ENCODE assay signal across 23 mouse cellular contexts in genomic region chr9:44106182-44106581, GRCm38 (mm10). TPM values are rescaled to one million over a fixed set of nuclear protein-coding genes. Genes with fewer than 3 reads are reported as not detected.
DNase-seq lines count a peak whose midpoint lies in the region; ATAC-seq and TF ChIP-seq lines count a peak whose summit lies in the region.
"Had no signal": no experiment of that assay in that cellular context is flagged by ENCODE, and none has a peak within 500 bp of the region (broad histone marks: within the 10 kb centered on the region; RNA-seq: fewer than 3 reads in every experiment).

No protein-coding gene starts in this region.

- no peak for TF ChIP-seq CTCF in heart, adult 2 months (IDR thresholded peaks at IDR 0.05)
- no peak for TF ChIP-seq CTCF in stomach, postnatal 0 days (IDR thresholded peaks at IDR 0.05; ENCODE audit: low read depth)

- peak in 1 of 2 experiments; percentile 18 for DNase-seq in heart, adult 2 months
- DNase-seq in neural tube, embryonic 10.5 days (ENCODE audit: extremely low spot score, low spot score) = no peak
- no peak for DNase-seq in stomach, postnatal 0 days (ENCODE audit: low spot score)
- no peak for DNase-seq in B cell, adult 2 months
- DNase-seq: adrenal gland, adult 2 months; cerebellum, adult 9-11 months; gastrocnemius, postnatal 25 days; heart, postnatal 4 days; kidney, adult 18-20 months; kidney, postnatal 10 days; left cerebral cortex, postnatal 4 days; liver; liver, postnatal 0 days; spleen, adult 18-20 months; thymus, adult 18-20 months had no signal

- no peak overlapping the region for H3K9ac ChIP-seq in heart, adult 2 months (ENCODE audit: low read depth, low read length)
- H3K9ac ChIP-seq in heart, embryonic 12.5 days = no peak overlapping the region
- H3K9ac ChIP-seq in intestine, embryonic 15.5 days = no peak overlapping the region
- no peak overlapping the region for H3K9ac ChIP-seq in intestine, embryonic 16.5 days (ENCODE audit: low read depth, low read length)
- H3K9ac ChIP-seq in neural tube, embryonic 13.5 days = 0 out of 2 replicates have a peak overlapping the region, but pooled peaks have one; percentile 60
- H3K9ac ChIP-seq in stomach, postnatal 0 days (ENCODE audit: low read length) = no peak overlapping the region
- H3K9ac ChIP-seq: liver, postnatal 0 days had no signal

- H3K4me3 ChIP-seq in heart, adult 2 months = no peak overlapping the region
- H3K4me3 ChIP-seq in heart, embryonic 12.5 days = no peak overlapping the region
- no peak overlapping the region for H3K4me3 ChIP-seq in intestine, embryonic 15.5 days (replicated peaks)
- no peak overlapping the region for H3K4me3 ChIP-seq in intestine, embryonic 16.5 days (ENCODE audit: low read length)
- H3K4me3 ChIP-seq in neural tube, embryonic 13.5 days = no peak overlapping the region
- no peak overlapping the region for H3K4me3 ChIP-seq in stomach, postnatal 0 days (ENCODE audit: low read depth, low read length)
- H3K4me3 ChIP-seq: forebrain, embryonic 12.5 days; midbrain, embryonic 13.5 days had no signal

- no peak for TF ChIP-seq POLR2A in heart, adult 2 months (IDR thresholded peaks at IDR 0.05; ENCODE audit: insufficient read depth, low read depth, low read length)

- no peaks in the 10 kb centered on the region; the same call in 1 of the 2 replicates for H3K79me2 ChIP-seq in heart, adult 2 months (replicated peaks; ENCODE audit: control insufficient read depth, insufficient read depth, low read length)

- no peaks in the 10 kb centered on the region for H3K9me3 ChIP-seq in heart, embryonic 12.5 days (replicated peaks)
- no peaks in the 10 kb centered on the region for H3K9me3 ChIP-seq in intestine, embryonic 15.5 days
- H3K9me3 ChIP-seq in intestine, embryonic 16.5 days (ENCODE audit: control insufficient read depth, low read length) = no peaks in the 10 kb centered on the region
- no peaks in the 10 kb centered on the region for H3K9me3 ChIP-seq in neural tube, embryonic 13.5 days
- no peaks in the 10 kb centered on the region for H3K9me3 ChIP-seq in stomach, postnatal 0 days (ENCODE audit: control insufficient read depth, low read length)
- H3K9me3 ChIP-seq: forebrain, embryonic 12.5 days; midbrain, embryonic 13.5 days had no signal

- no peak overlapping the region for H3K4me2 ChIP-seq in heart, embryonic 12.5 days
- H3K4me2 ChIP-seq in intestine, embryonic 15.5 days (replicated peaks) = 0 out of 2 replicates have a peak overlapping the region, but pooled peaks have one; percentile 42
- no peak overlapping the region for H3K4me2 ChIP-seq in intestine, embryonic 16.5 days (ENCODE audit: low read depth, low read length)
- H3K4me2 ChIP-seq in neural tube, embryonic 13.5 days = no peak overlapping the region
- no peak overlapping the region for H3K4me2 ChIP-seq in stomach, postnatal 0 days (replicated peaks; ENCODE audit: low read depth)

- 88% methylated on average over 7 of the region's 7 CpGs for WGBS in heart, adult 2 months
- 93% methylated on average over 7 of the region's 7 CpGs for WGBS in heart, embryonic 12.5 days
- 90% methylated on average over 7 of the region's 7 CpGs for WGBS in intestine, embryonic 15.5 days
- 90% methylated on average over 7 of the region's 7 CpGs for WGBS in intestine, embryonic 16.5 days
- 95% methylated on average over 7 of the region's 7 CpGs for WGBS in neural tube, embryonic 13.5 days
- 88% methylated on average over 7 of the region's 7 CpGs for WGBS in stomach, postnatal 0 days

- intact Hi-C loops in heart, adult 2 months (cut with DNase I) = loop anchor here (5.0 kb wide), 1 partner anchor 34 kb away; no protein-coding TSS in a partner anchor

- no peaks in the 10 kb centered on the region for H3K27me3 ChIP-seq in heart, adult 2 months (ENCODE audit: control insufficient read depth, insufficient read depth, low read length)
- H3K27me3 ChIP-seq in heart, embryonic 12.5 days (replicated peaks) = no peaks in the 10 kb centered on the region
- no peaks in the 10 kb centered on the region for H3K27me3 ChIP-seq in intestine, embryonic 15.5 days (replicated peaks)
- no peaks in the 10 kb centered on the region for H3K27me3 ChIP-seq in intestine, embryonic 16.5 days (replicated peaks; ENCODE audit: control insufficient read depth, insufficient read depth, low read length)
- no peaks in the 10 kb centered on the region for H3K27me3 ChIP-seq in neural tube, embryonic 13.5 days
- no peaks in the 10 kb centered on the region for H3K27me3 ChIP-seq in stomach, postnatal 0 days (ENCODE audit: control insufficient read depth, insufficient read depth, low read length)
- H3K27me3 ChIP-seq: forebrain, embryonic 12.5 days; midbrain, embryonic 13.5 days had no signal

- TF ChIP-seq EP300 in heart, adult 2 months (IDR thresholded peaks at IDR 0.05; ENCODE audit: insufficient read depth, low read depth, low read length) = no peak
- TF ChIP-seq EP300 in stomach, postnatal 0 days (optimal IDR thresholded peaks at IDR 0.05) = no peak

- H3K27ac ChIP-seq in heart, adult 2 months = peak overlapping the region; percentile 72; the same call in 1 of the 2 replicates
- H3K27ac ChIP-seq in heart, embryonic 12.5 days (ENCODE audit: poor library complexity, severe bottlenecking) = no peak overlapping the region
- peak overlapping the region; percentile 75; the same call in 1 of the 2 replicates for H3K27ac ChIP-seq in intestine, embryonic 15.5 days
- no peak overlapping the region for H3K27ac ChIP-seq in intestine, embryonic 16.5 days (ENCODE audit: low read length)
- H3K27ac ChIP-seq in neural tube, embryonic 13.5 days (replicated peaks) = peak overlapping the region; percentile 72
- H3K27ac ChIP-seq in stomach, postnatal 0 days (replicated peaks) = 0 out of 2 replicates have a peak overlapping the region, but pooled peaks have one; percentile 53
- H3K27ac ChIP-seq: midbrain, embryonic 13.5 days had no signal

- peaks cover 7% of the 10 kb centered on the region; the same call in 1 of the 2 replicates for H3K4me1 ChIP-seq in heart, adult 2 months (ENCODE audit: control insufficient read depth, insufficient read depth, low read length)
- peaks cover 49% of the 10 kb centered on the region for H3K4me1 ChIP-seq in heart, embryonic 12.5 days (replicated peaks)
- H3K4me1 ChIP-seq in intestine, embryonic 15.5 days (replicated peaks) = peaks cover 43% of the 10 kb centered on the region
- peaks cover 38% of the 10 kb centered on the region for H3K4me1 ChIP-seq in intestine, embryonic 16.5 days (ENCODE audit: control insufficient read depth, insufficient read depth, low read length)
- peaks cover 52% of the 10 kb centered on the region for H3K4me1 ChIP-seq in neural tube, embryonic 13.5 days (replicated peaks)
- H3K4me1 ChIP-seq in stomach, postnatal 0 days (replicated peaks; ENCODE audit: control insufficient read depth, insufficient read depth) = peaks cover 14% of the 10 kb centered on the region

- no peak for ATAC-seq in heart, embryonic 12.5 days (ENCODE audit: insufficient number of reproducible peaks, low FRiP score)
- no peak for ATAC-seq in intestine, embryonic 15.5 days
- no peak for ATAC-seq in intestine, embryonic 16.5 days
- no peak for ATAC-seq in neural tube, embryonic 13.5 days (ENCODE audit: low read depth)
- ATAC-seq in stomach, postnatal 0 days (ENCODE audit: low FRiP score, low TSS enrichment) = no peak
- ATAC-seq: liver, postnatal 0 days had no signal

- peaks cover 3% of the 10 kb centered on the region; the same call in 1 of the 2 replicates for H3K36me3 ChIP-seq in heart, adult 2 months (ENCODE audit: control insufficient read depth, insufficient read depth, low read length)
- peaks cover 11% of the 10 kb centered on the region for H3K36me3 ChIP-seq in heart, embryonic 12.5 days
- peaks cover 4% of the 10 kb centered on the region; the same call in 1 of the 2 replicates for H3K36me3 ChIP-seq in intestine, embryonic 15.5 days
- H3K36me3 ChIP-seq in intestine, embryonic 16.5 days (ENCODE audit: control insufficient read depth, insufficient read depth, low read length) = peaks cover 3% of the 10 kb centered on the region; the same call in 1 of the 2 replicates
- peaks cover 8% of the 10 kb centered on the region; the same call in 1 of the 2 replicates for H3K36me3 ChIP-seq in neural tube, embryonic 13.5 days
- H3K36me3 ChIP-seq in stomach, postnatal 0 days (ENCODE audit: control insufficient read depth, insufficient read depth, low read length) = no peaks in the 10 kb centered on the region

RNA-seq across cellular contexts. Expression of gene C1qtnf5, which starts 0.9 kb away (rescaled TPM):
- total RNA-seq in heart, adult 2 months (2021) = 1 to 10 TPM; 4.8 to 7.6 TPM
- polyA plus RNA-seq in heart, adult 2 months (2012; rRNA removed) = 9.4 and 13.8 TPM in 2 replicates
- 0.67 and 1.1 TPM in 2 replicates for polyA plus RNA-seq in heart, embryonic 12.5 days (2016; fragmentation: Nextera tagmentation; extraction: Ambion mirVana)
- polyA plus RNA-seq in intestine, embryonic 15.5 days (2015; fragmentation: Nextera tagmentation; extraction: Ambion mirVana) = 3.1 and 3.5 TPM in 2 replicates
- 2.7 and 3.0 TPM in 2 replicates for polyA plus RNA-seq in intestine, embryonic 16.5 days (2015; fragmentation: Nextera tagmentation; extraction: Ambion mirVana)
- 3.1 and 3.6 TPM in 2 replicates for polyA plus RNA-seq in neural tube, embryonic 13.5 days (2015; fragmentation: Nextera tagmentation; extraction: Ambion mirVana)
- 5.3 and 6.5 TPM in 2 replicates for polyA plus RNA-seq in stomach, postnatal 0 days (2015; fragmentation: Nextera tagmentation; extraction: Ambion mirVana)

RNA-seq across cellular contexts. Expression of gene Mfrp, which starts 4.7 kb away (rescaled TPM):
- under 1 TPM in 1 of 2 experiments, not detected in 1; 0.05 TPM for total RNA-seq in heart, adult 2 months (2021)
- polyA plus RNA-seq in heart, adult 2 months (2012; rRNA removed) = 0.04 and 0.12 TPM in 2 replicates
- polyA plus RNA-seq in heart, embryonic 12.5 days (2016; fragmentation: Nextera tagmentation; extraction: Ambion mirVana) = not detected in 2 replicates
- polyA plus RNA-seq in intestine, embryonic 15.5 days (2015; fragmentation: Nextera tagmentation; extraction: Ambion mirVana) = 0.06 and 0.10 TPM in 2 replicates
- 0.18 and 0.24 TPM in 2 replicates for polyA plus RNA-seq in intestine, embryonic 16.5 days (2015; fragmentation: Nextera tagmentation; extraction: Ambion mirVana)
- not detected in 2 replicates for polyA plus RNA-seq in neural tube, embryonic 13.5 days (2015; fragmentation: Nextera tagmentation; extraction: Ambion mirVana)
- polyA plus RNA-seq in stomach, postnatal 0 days (2015; fragmentation: Nextera tagmentation; extraction: Ambion mirVana) = not detected in 2 replicates
- total RNA-seq: gastrocnemius, postnatal 25 days; heart, postnatal 4 days; left cerebral cortex, postnatal 4 days had no signal
- polyA plus RNA-seq: liver, postnatal 0 days; neural tube, embryonic 14.5 days had no signal

RNA-seq across cellular contexts. Expression of gene Gm49380, which starts 7.1 kb away (rescaled TPM):
- under 1 TPM; 0.21 to 0.23 TPM for total RNA-seq in heart, adult 2 months (2021)
- polyA plus RNA-seq in heart, adult 2 months (2012; rRNA removed) = not detected in 2 replicates
- 0.20 TPM in 1 of 2 replicates, not detected in the other for polyA plus RNA-seq in heart, embryonic 12.5 days (2016; fragmentation: Nextera tagmentation; extraction: Ambion mirVana)
- 0.10 TPM in 1 of 2 replicates, not detected in the other for polyA plus RNA-seq in intestine, embryonic 15.5 days (2015; fragmentation: Nextera tagmentation; extraction: Ambion mirVana)
- polyA plus RNA-seq in intestine, embryonic 16.5 days (2015; fragmentation: Nextera tagmentation; extraction: Ambion mirVana) = 0.05 and 0.12 TPM in 2 replicates
- polyA plus RNA-seq in neural tube, embryonic 13.5 days (2015; fragmentation: Nextera tagmentation; extraction: Ambion mirVana) = 0.18 and 0.28 TPM in 2 replicates
- 0.05 TPM in 1 of 2 replicates, not detected in the other for polyA plus RNA-seq in stomach, postnatal 0 days (2015; fragmentation: Nextera tagmentation; extraction: Ambion mirVana)
- total RNA-seq: heart, postnatal 4 days had no signal
- polyA plus RNA-seq: heart, embryonic 11.5 days; liver, postnatal 0 days had no signal

RNA-seq across cellular contexts. Expression of gene Rnf26, which starts 7.1 kb away (rescaled TPM):
- total RNA-seq in heart, adult 2 months (2021) = 1 to 10 TPM; 6.5 to 6.7 TPM
- 7.3 and 10.4 TPM in 2 replicates for polyA plus RNA-seq in heart, adult 2 months (2012; rRNA removed)
- polyA plus RNA-seq in heart, embryonic 12.5 days (2016; fragmentation: Nextera tagmentation; extraction: Ambion mirVana) = 48.4 and 51.3 TPM in 2 replicates
- polyA plus RNA-seq in intestine, embryonic 15.5 days (2015; fragmentation: Nextera tagmentation; extraction: Ambion mirVana) = 56.9 and 57.9 TPM in 2 replicates
- polyA plus RNA-seq in intestine, embryonic 16.5 days (2015; fragmentation: Nextera tagmentation; extraction: Ambion mirVana) = 45.4 and 48.1 TPM in 2 replicates
- 34.5 and 35.4 TPM in 2 replicates for polyA plus RNA-seq in neural tube, embryonic 13.5 days (2015; fragmentation: Nextera tagmentation; extraction: Ambion mirVana)
- polyA plus RNA-seq in stomach, postnatal 0 days (2015; fragmentation: Nextera tagmentation; extraction: Ambion mirVana) = 22.0 and 22.2 TPM in 2 replicates

RNA-seq across cellular contexts. Expression of gene Mcam, which starts 28.1 kb away (rescaled TPM):
- 10 to 100 TPM; 31.6 to 32.5 TPM for total RNA-seq in heart, adult 2 months (2021)
- 49.8 and 70.9 TPM in 2 replicates for polyA plus RNA-seq in heart, adult 2 months (2012; rRNA removed)
- 129 and 130 TPM in 2 replicates for polyA plus RNA-seq in heart, embryonic 12.5 days (2016; fragmentation: Nextera tagmentation; extraction: Ambion mirVana)
- 40.0 and 43.5 TPM in 2 replicates for polyA plus RNA-seq in intestine, embryonic 15.5 days (2015; fragmentation: Nextera tagmentation; extraction: Ambion mirVana)
- 42.9 and 45.1 TPM in 2 replicates for polyA plus RNA-seq in intestine, embryonic 16.5 days (2015; fragmentation: Nextera tagmentation; extraction: Ambion mirVana)
- 21.0 and 23.6 TPM in 2 replicates for polyA plus RNA-seq in neural tube, embryonic 13.5 days (2015; fragmentation: Nextera tagmentation; extraction: Ambion mirVana)
- 43.9 and 44.5 TPM in 2 replicates for polyA plus RNA-seq in stomach, postnatal 0 days (2015; fragmentation: Nextera tagmentation; extraction: Ambion mirVana)

Comparison
In these comparisons a context has a peak if more than half of its experiments do, and no peak if none do; other contexts are left out.
1. H3K27ac ChIP-seq: peak in heart, adult 2 months (single experiment), intestine, embryonic 15.5 days (single experiment), neural tube, embryonic 13.5 days (single experiment) and stomach, postnatal 0 days (single experiment); none in heart, embryonic 12.5 days (single experiment) and intestine, embryonic 16.5 days (single experiment).